Mouse (Mus musculus) megakaryocyte, embryonic 14.5 days (primary cell): ENCODE results near the gene Tnnt2.

ENCODE experiments used
- FLI1 ChIP-seq: IDR thresholded peaks from 2 replicates; pipeline ENCODE4 v1.6.1; 2012; ENCODE audit warnings: low read length, inconsistent platforms, mixed read lengths
- GATA1 ChIP-seq: IDR thresholded peaks from 3 replicates; pipeline ENCODE4 v1.6.1; 2012; ENCODE audit warnings: mixed read lengths, low read length, inconsistent platforms, borderline replicate concordance

GRCm38 (mm10) chr1:135839065-135839464 lies 2.9 kb downstream of the Tnnt2 start:
- TF ChIP-seq GATA1 (no peak), FLI1 (no peak)
